Mouse (Mus musculus): Measurements from ENCODE around the gene Ucn2.
A peak's percentile ranks its signal among the peaks of the same experiment; 100 is the strongest.

Gene Ucn2

DNA sequence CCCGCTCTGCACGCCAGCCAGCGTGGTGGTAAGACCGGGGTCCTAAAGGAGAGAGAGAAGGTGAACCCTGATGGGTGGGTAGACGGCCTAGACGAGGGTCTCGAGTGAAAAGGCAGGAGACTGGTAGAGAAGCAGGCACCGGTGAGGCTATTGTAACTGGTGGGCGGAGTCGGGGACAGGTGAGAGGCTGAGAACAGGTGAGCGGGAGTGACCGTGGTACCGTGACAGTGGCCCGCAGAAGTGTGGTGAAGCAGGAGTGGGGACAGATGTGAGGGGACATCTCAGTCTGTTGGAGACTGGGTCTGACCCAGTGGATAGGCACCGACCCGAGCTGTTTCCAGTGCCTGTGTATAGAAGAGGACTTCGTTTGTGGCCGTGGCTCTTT is 6.3 kb downstream of the Ucn2 start:
- DNase-seq (ENCODE audit: low spot score in 2 of 2), result no peak

DNA sequence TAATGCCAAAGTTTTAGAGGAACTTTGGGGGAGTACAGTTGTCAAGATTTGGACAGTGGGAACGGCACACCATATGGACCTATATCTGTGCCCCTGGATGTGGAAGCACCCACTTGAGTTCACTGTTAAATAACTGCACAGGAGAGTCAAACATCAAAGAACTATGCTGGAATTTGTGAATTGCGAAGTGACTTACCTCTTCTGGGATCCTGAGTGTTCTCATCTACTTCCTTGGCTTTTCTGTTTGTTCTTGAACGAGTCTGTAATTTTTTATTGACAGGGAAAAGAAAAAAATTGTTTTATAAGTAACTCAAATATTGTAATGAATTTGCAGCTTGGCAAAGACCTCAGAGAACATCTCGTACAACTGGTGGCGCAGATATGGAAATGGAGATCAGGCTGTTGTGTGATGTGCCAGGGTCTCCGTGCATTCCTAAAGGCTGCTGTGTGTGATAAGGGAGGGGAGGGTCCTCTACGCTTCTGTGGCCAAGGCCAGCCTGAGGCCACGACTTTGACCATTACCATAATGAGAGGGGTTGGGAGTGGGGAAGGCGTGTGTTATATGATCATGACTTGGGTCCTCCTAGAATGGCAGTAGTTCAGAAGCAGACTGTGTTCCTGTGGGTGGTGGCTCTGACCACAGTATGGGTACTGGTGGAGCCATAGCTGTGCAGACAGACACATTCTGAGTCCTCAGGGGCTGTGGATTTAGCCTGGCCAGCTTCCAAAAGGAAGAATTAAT is 7.0 kb downstream of the Ucn2 start:
- no peak for DNase-seq (ENCODE audit: low spot score in 2 of 2)

DNA sequence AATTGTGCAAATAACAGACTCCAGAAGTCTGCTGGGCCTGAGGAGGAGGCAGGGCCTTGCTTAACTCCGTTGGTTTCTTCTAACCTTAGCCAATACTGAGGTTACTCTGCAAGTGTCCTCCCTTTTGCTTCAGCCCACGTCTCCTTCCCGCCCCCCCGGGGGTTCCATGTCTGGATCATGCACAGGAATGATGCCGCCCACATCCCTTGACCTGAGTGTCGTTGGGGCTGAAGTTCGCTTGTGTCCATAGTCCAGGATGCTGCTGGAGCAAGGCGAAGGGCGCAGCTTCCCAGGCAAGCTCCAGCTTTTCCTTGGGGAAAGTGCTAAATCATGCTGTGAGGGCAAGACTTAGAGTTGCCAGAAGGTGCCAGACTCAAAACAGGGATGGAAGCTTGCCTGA is 10.6 kb downstream of the Ucn2 start:
- DNase-seq (ENCODE audit: low spot score in 2 of 2), result no peak

DNA sequence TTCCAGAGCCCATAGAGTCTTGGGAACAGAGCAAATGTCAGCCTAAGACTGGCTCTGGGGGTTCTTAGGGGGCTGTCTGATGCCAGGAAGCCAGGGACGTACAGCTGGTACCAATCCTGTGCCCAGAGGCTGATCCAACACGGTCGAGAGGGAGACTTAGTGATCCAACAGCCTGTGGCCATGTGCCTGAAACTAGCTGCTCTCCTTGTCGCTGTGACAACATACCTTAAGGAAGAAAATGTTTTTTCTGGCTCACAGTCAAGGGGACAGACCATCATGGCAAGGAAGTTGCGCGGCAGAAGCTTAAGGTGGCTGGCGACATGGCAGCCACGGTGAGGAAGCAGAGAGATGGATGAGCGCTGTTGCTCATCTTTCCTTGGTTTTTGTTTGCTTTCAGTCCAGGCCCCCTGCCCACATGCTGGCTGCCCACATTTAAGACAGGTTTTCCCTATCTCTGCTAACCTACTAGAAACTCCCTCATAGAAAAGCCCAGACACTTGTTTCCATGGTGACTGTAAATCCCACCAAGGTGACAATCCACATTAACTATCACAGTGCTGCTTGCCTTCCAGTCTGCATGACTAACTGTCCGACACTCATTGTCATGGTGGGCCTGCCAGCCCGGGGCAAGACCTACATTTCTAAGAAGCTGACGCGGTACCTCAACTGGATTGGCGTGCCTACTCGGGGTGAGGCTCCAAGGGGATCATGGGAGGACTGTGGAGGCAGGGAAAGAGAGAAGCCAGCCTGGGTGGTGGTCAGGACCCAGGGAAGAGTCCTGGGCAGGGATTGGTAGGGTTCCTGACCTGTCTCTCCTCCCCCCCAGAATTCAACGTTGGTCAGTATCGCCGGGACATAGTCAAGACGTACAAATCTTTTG is 12.7 kb downstream of the Ucn2 start:
- DNase-seq (ENCODE audit: low spot score in 2 of 2), result no peak

DNA sequence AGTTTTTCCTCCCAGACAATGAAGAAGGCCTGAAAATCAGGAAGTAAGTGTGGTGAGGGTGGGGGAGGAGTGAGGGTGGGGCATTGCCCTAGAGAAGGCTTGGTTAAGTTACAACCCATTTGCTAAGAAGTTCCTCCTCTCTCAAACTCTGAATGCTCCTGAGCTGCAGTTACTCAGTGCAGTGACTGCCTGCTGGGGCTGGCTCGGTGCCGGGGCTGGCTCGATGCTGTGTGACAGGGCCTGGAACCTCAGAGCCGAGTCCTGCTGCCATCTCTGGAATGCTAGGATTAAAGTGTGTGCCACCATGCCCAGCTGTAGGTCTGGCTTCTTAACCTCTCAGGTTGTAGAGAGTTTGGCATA is 13.3 kb downstream of the Ucn2 start:
- no peak for DNase-seq (ENCODE audit: low spot score in 2 of 2)

DNA sequence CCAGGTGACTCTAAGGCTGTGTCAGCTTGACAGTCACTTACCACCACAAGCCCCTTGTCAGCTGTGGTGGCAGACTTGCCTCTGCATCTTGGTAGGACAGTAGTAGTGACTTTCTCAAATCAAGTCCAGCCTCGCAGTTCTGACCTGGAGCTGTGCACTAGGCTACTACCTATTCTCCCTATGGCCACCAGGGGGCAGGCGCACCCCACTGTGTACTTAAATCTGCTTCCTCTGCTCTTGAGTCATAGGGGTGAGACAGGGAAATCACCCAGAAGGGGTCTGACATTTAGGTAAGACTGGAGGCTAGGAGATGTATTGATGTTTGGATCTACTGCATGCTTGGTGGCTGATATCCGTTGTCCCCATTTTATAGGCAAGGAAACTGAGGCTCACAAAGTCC is 14.9 kb downstream of the Ucn2 start:
- DNase-seq (ENCODE audit: low spot score in 2 of 2), result peak; percentile 51 to 76

DNA sequence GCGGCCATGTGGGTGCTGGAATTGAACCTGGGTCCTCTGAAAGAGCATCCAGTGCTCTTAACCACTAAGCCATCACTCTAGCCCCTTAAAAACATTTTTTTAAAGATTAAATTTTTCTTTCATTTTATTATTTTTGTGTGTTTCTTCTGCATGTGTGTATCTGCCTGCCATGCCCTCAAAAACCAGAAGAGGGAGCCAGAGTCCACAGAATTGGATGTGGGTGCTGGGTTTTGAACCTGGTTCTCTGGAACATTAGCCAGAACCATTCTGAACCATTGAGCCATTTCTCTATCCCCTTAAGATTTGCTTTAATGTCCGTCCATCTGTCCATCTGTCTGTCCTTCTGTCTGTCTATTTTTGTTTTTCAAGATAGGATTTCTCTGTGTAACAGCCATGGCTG is 17.4 kb downstream of the Ucn2 start:
- DNase-seq (ENCODE audit: low spot score in 2 of 2), result peak; percentile 58 to 62

DNA sequence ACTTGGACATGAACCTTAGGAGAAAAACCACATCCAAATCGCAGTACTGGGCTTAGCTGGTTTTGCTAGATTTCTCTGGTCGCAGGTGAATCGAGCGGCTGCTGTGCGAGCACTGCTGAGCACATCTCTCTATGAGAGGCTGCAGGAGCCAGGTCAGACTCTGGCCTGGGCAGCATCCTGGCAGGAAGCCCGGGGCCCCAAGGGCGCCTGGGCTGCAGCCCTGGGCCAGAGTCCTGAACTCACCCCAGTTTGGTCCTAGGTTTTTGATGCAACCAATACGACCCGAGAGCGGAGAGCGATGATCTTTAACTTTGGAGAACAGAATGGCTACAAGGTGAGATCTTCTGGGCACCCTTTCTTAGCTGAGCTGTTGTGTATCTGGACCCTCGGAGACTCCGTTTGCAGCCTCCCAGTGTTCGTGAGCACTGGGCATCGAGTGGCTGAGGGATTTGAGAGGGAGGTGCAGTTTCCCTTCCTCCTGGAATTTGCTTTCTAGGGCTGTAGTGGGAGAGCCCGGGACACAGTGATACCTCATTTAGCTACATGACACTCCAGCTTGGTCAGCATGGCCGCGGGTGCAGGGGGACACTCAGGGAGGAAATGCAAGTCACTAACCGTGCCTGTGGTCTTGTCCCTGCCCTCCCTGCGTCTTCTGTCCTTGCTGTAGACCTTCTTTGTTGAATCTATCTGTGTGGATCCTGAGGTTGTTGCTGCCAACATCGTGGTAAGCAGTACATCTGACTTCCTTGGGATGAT is 21.4 kb downstream of the Ucn2 start:
- no peak for DNase-seq (ENCODE audit: low spot score in 2 of 2)

DNA sequence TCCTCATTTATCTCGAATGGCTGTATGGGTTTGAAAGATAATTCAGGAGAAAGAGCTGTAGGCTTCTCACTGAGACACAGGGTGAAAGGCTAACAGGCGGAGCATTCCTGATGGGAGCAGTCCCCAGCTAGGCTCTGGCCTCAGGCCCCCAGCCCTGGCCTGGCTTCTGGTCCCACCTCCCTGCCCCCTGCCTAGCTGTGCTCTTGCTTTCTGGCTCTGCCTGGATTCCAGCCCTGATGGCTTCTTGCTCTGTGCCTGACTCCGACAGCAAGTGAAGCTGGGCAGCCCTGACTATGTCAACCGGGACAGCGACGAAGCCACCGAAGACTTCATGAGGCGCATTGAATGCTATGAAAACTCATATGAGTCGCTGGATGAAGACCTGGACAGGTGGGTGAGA is 22.3 kb downstream of the Ucn2 start:
- DNase-seq (ENCODE audit: low spot score in 2 of 2), result no peak

DNA sequence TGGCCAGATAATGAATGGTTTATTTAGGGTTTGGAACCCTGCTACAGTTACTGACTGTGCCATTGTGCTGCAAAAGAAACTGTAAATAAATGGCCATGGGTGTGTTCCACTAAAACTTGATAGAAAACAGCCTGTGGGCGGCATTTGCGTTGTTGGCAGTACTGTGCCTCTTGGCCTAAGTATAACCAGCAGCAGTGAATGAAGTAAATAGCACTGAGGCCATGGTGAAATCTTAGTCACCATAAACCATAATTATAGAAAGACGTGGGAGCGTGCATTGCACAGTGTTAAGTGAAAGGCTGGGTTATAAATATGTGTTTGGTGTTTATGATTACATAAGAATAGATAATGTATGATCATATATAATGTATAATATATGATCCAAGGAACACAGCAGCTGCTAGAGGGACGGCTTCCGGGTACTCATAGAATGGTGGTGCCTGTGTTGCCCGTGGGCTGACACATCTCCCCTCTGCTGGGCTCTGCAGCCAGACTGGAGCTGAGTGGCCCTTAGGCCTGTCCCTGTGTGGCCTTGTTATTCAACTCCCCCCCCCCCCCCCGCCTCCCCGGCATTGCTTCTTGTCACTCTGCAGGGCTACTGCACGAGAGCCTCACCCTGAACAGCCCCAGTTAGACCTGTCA is 23.3 kb downstream of the Ucn2 start:
- peak in 1 of 2 experiments; percentile 66 for DNase-seq (ENCODE audit: low spot score in 2 of 2)

DNA sequence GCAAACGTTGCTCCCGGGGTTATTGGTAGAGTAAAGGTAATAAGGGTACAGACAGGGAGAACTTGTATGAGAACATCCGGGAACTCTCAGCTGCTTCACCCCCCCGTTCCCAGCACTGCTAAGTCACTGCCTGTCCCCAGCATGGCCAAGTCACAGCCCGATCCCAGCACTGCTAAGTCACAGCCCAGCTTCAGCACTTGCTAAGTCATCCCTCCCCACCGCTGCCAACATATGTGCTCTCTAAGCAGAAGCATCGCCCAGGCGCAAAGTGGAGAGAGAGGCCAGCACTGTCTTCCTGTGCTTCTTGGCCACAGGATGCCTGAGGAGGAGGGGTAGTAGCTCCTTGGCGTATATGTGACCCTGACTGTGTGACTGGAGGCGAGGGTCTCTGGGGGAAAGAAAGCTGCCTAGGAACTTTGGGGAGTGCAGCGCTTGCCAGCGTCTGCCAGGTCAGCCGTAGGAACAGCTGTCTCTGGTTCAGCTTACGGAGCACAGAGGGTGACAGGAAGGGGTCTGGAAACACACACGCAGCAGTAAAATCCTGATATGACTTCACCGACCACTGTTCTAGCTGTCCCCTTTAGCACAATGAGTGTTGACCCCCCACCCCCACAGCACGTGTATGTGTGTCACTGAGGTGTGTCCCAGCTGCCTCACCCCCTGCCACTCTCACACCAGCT is 24.0 kb downstream of the Ucn2 start:
- DNase-seq (ENCODE audit: low spot score in 2 of 2), result peak; percentile 67 to 68

DNA sequence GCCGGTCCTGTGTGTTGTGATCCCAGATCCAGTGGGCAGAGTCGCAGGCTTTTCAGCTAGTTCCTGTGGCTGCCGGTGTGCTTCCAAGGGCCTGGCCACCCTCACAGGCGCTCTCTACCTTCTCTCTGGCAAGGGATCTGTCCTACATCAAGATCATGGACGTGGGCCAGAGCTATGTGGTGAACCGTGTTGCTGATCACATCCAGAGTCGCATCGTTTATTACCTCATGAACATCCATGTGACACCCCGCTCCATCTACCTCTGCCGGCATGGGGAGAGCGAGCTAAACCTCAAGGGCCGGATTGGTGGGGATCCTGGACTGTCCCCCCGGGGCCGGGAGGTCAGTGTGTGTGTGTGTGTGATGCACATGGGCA is 24.5 kb downstream of the Ucn2 start:
- DNase-seq (ENCODE audit: low spot score in 2 of 2), result no peak

DNA sequence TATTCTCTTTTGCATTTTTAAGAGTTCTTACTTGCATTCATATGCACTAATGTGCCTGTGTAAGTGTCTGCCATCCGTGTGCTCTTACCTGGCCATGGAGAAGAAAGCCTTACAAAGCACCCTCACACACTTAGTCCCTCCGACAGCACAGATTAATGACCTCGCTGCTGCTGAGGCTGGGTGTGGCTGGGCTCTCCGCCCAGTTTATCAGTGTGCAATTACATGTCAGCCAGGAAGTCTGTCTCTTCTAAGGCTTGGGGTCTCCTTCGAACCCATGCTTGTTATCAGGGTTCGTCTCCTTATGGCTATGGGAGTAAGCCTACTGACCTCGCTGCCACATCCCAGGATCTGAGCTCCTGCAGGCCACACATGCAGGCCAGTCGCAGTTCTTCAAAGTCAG is 29.6 kb downstream of the Ucn2 start:
- DNase-seq (ENCODE audit: low spot score in 2 of 2), result no peak

DNA sequence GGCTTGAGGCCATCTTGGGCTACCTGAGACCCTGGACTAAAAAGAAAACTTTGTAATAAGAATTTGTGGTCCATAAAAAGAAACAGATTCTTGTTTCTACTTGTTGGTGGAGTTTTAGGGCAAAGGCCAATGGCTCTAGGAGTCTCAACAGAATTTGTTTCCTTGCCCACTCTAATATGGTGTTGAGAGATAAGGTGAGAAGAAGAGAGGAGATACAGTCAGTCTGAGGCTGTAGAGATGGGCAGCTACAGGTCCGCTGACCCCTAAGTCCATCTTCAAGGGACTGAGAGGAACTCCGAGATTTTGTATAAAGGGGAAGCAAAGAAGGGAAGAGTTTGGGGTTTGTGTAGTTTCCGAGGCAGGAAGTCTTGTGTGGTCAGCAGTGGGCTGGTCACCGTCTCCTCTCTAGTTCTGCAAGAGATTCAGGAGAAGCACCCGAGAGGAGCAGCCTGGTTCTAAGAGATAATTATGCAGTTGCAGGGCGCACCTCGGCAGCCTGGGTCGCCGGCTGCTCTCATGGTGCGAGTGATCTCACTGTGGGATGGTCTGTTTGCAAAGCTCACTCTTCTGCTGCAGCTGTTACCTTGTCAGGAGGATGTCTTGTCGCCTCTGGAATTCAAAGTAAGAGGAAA is 31.3 kb downstream of the Ucn2 start:
- DNase-seq (ENCODE audit: low spot score in 2 of 2), result no peak

DNA sequence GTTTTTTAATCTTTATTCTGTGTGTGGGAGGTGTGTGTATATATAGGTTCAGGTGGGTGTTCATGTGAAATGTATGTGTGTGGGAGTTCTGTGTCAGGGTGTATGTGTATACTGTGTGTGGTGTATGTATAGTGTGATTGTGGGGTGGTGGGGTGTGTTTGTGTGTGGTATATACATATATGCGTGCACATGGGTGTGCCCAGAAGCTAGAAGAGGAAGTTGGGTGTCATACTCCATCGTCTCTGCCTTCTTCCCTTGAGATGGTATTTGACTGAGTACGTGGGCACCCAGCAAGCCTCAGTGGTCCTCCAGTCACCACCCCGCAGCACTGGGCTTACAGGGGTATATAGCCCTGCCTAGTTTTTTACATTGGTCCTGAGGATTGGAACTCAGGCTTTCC is 35.6 kb downstream of the Ucn2 start:
- no peak for DNase-seq (ENCODE audit: low spot score in 2 of 2)

DNA sequence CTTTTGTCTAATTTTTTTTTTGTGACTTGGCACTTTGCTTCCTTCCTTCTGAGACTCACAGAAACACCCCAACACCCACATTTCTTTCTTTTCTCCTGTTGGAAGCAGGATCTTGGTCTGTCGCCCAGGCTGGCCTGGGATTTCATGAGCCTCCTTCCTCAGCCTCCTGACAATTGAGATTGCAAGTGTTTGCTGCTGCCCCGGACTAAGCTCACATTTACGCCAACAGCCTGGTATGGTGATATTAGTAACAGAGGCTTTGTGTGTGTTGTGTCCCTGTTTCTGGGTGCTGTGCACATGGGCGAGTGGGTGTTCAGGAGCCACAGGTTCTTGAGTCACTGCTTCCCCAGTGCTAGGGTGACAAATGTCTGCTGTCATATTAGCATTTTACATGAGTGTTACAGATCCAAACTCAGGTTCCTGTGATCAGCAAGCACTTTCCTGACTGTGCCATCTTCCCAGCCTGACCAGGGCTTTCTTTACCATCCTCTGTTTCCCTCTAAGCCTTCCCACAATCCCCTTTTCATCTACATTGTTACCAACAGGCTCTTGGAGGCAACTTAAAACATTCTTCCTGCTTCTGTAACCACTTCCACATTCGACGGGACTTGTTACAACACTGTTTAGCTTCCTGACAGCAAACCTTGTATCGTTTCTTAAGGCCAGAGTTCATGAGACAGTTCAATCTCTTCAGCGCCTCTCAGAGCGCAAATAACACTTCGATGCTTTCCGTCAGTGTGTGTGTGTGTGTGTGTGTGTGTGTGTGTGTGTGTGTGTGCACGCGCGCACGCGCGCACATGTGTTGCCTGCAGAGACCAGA is 37.3 kb downstream of the Ucn2 start:
- peak; percentile 66 to 72 for DNase-seq (ENCODE audit: low spot score in 2 of 2)

DNA sequence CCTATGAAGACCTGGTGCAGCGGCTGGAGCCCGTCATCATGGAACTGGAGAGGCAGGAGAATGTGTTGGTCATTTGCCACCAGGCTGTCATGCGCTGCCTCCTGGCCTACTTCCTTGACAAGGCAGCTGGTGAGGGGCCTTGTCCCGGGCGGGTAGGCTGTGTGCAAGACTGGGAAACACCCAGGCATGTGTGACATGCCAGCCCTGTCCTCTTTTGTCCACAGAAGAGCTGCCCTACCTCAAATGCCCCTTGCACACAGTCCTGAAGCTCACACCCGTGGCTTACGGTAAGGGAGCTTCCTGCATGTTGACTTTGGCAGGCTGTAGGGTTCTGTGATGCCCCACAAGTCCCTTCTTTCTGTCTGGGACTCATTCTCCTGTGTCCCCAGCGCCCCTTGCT is 41.7 kb downstream of the Ucn2 start:
- no peak for DNase-seq (ENCODE audit: low spot score in 2 of 2)

DNA sequence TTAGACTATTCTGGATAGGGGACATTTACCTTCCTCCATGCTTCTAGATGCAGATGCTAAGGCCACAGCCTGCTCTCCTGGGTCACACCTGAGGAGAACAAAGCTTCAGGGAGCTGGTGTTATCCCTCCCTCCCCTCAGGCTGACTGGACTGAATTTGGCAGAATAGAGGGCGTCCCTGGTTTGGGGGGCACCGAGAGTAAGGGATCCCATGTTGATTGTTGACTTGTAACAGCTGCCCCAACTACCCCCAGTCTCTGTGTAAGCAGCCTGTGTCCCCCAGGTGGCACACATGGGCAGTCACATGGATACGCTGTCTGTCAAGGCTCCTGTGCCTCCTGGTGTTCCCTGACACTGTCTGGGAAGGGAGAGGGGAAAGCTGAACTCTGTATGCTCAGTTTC is 42.6 kb downstream of the Ucn2 start:
- no peak for DNase-seq (ENCODE audit: low spot score in 2 of 2)

DNA sequence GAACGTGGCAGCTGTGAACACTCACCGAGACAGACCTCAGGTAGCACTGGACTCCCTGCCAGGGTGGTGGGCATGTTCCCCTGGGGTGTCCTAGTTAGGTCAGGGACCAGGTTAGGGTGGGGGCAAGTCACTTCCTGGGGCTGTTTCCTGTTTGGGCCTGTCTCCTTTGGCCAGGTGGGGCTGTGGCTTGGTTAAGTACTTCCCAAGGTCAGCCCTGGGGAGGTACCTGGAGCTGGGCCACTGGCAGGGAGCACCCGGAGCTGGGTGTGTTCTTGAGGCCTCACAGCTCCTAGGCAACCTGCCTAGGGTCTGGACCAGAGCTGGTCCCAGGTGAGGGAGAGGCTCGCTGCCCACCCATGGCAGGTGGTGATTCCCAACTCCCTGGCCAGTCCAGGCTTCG is 43.1 kb downstream of the Ucn2 start:
- DNase-seq (ENCODE audit: low spot score in 2 of 2), result no peak

DNA sequence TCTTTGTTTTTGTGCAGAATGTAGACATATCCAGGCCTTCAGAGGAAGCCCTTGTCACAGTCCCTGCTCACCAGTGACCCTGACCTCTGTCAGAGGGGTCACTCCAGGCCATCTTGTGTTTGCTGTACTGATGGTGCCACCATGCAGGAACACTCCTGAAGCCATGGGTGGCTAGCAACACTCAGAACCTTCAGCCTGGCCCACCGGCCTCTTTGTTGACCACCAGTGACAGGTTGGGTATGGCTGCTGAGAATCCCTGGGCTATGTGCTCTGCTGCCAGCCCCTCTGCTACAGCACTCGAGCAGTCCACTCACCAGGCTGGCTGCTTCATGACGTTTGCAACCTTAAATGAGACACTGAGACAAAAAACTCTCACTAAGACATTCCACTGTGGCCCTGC is 44.5 kb downstream of the Ucn2 start:
- DNase-seq (ENCODE audit: low spot score in 2 of 2), result no peak

Data from frontal cortex, postnatal 36 days (tissue).